Mouse (Mus musculus) E14TG2a.4 (cell line): ENCODE results near the gene Mansc1.

Experiments used
- H3K27me3 ChIP-seq: 2 replicates; pipeline ENCODE4 v1.6.1; 2014; ENCODE audit warnings: low read length, control low read depth; ENCODE audit not compliant: insufficient read depth
- H3K36me3 ChIP-seq: 2 replicates; pipeline ENCODE4 v1.6.1; 2014; ENCODE audit warnings: low read length, control low read depth; ENCODE audit not compliant: insufficient read depth
- H3K4me1 ChIP-seq: replicated peaks from 2 replicates; pipeline ENCODE4 v1.6.1; 2014; ENCODE audit warnings: low read depth, low read length, control low read depth
- H3K4me3 ChIP-seq: replicated peaks from 2 replicates; pipeline ENCODE4 v1.5.1; 2014; ENCODE audit warnings: mild to moderate bottlenecking, low read length
- H3K9me3 ChIP-seq: 2 replicates; pipeline ENCODE4 v1.6.1; 2014; ENCODE audit warnings: low read length, control low read depth
- CTCF ChIP-seq: conservative IDR thresholded peaks from 2 replicates; pipeline ENCODE4 v1.5.1; 2014; ENCODE audit warnings: low read length
- NANOG ChIP-seq: IDR thresholded peaks from 2 replicates; pipeline ENCODE4 v1.6.1; 2014; ENCODE audit warnings: borderline replicate concordance, low read length, mixed read lengths
- POU5F1 ChIP-seq: IDR thresholded peaks from 2 replicates; pipeline ENCODE4 v1.6.1; 2014; ENCODE audit warnings: low read length, borderline replicate concordance

Gene Mansc1

GRCm38 (mm10) chr6:134567986-134568556 is 64.2 kb downstream of the Mansc1 start:
- Histone ChIP-seq H3K36me3 (no peaks in the 10 kb centered on the region), H3K9me3 (0 out of 2 replicates have a peak, but pooled peaks cover 5% of the 10 kb centered on the region), H3K4me3 (no peak overlapping the region), H3K4me1 (peaks cover 25% of the 10 kb centered on the region), H3K27me3 (no peaks in the 10 kb centered on the region; the same call in none of the 2 replicates)
- TF ChIP-seq CTCF (no peak), POU5F1 (no peak), NANOG (no peak)

GRCm38 (mm10) chr6:134566818-134567485 is 65.3 kb downstream of the Mansc1 start, which contains the start of gene Lrp6:
TSS of gene Lrp6 (minus strand) at chr6:134566965.
- TF ChIP-seq NANOG (no peak), CTCF (no peak), POU5F1 (no peak)

GRCm38 (mm10) chr6:134566248-134566817 is 66.0 kb downstream of the Mansc1 start:
- Histone ChIP-seq H3K36me3 (no peaks in the 10 kb centered on the region), H3K4me1 (peaks cover 34% of the 10 kb centered on the region), H3K9me3 (0 out of 2 replicates have a peak, but pooled peaks cover under 1% of the 10 kb centered on the region), H3K27me3 (no peaks in the 10 kb centered on the region; the same call in none of the 2 replicates), H3K4me3 (peak overlapping the region; percentile 84)
- TF ChIP-seq POU5F1, result no peak
- TF ChIP-seq NANOG, result no peak
- no peak for TF ChIP-seq CTCF

More at GRCm38 (mm10) chr6:134566818-134567485, 65.3 kb downstream of the Mansc1 start, which contains the start of gene Lrp6:
- peak within 1 kb of the TSS; percentile 84 for H3K4me3 ChIP-seq
- no peaks in the 10 kb centered on the region for H3K36me3 ChIP-seq
- no peaks in the 10 kb centered on the region; the same call in none of the 2 replicates for H3K27me3 ChIP-seq
- peaks cover 34% of the 10 kb centered on the region for H3K4me1 ChIP-seq
- 0 out of 2 replicates have a peak, but pooled peaks cover 5% of the 10 kb centered on the region for H3K9me3 ChIP-seq

- no peaks in the 10 kb centered on the region for H3K9me3 ChIP-seq
- peaks cover 37% of the 10 kb centered on the region for H3K4me1 ChIP-seq
- no peak for TF ChIP-seq NANOG
- no peak for TF ChIP-seq POU5F1
- no peak for TF ChIP-seq CTCF
- no peaks in the 10 kb centered on the region for H3K36me3 ChIP-seq
- H3K4me3 ChIP-seq, result peak overlapping the region; percentile 84
- H3K27me3 ChIP-seq, result no peaks in the 10 kb centered on the region; the same call in none of the 2 replicates
Observed at GRCm38 (mm10) chr6:134565606-134566247, 66.6 kb downstream of the Mansc1 start.

- H3K36me3 ChIP-seq, result no peaks in the 10 kb centered on the region
- no peak overlapping the region for H3K4me3 ChIP-seq
- H3K27me3 ChIP-seq, result no peaks in the 10 kb centered on the region; the same call in none of the 2 replicates
- H3K9me3 ChIP-seq, result no peaks in the 10 kb centered on the region
- peaks cover 39% of the 10 kb centered on the region for H3K4me1 ChIP-seq
- no peak for TF ChIP-seq POU5F1
- no peak for TF ChIP-seq CTCF
- TF ChIP-seq NANOG, result no peak
Observed at GRCm38 (mm10) chr6:134564539-134564938, 67.7 kb downstream of the Mansc1 start.

GRCm38 (mm10) chr6:134559635-134560034 is 72.7 kb downstream of the Mansc1 start:
- no peaks in the 10 kb centered on the region for H3K27me3 ChIP-seq
- peaks cover 48% of the 10 kb centered on the region for H3K4me1 ChIP-seq
- no peaks in the 10 kb centered on the region for H3K36me3 ChIP-seq
- TF ChIP-seq CTCF (no peak), POU5F1 (no peak), NANOG (no peak)
- H3K9me3 ChIP-seq, result no peaks in the 10 kb centered on the region
- H3K4me3 ChIP-seq, result no peak overlapping the region
